Mouse (Mus musculus) midbrain, embryonic 16.5 days (tissue): ENCODE measurements around the gene 4930432K21Rik. TPM values are rescaled to one million over a fixed set of nuclear protein-coding genes. Genes with fewer than 3 reads are reported as not detected.

ENCODE experiments used
- ATAC-seq: fragments of 200-750 bp; cut with Nextera tagmentation; 2 replicates; pipeline ENCODE4 v1.8.0; 2017; ENCODE audit warnings: moderate TSS enrichment
- H3K27ac ChIP-seq: fragments of 300-500 bp; sonication (generic); 2 replicates; pipeline ENCODE4 v1.5.1; 2014; ENCODE audit warnings: mild to moderate bottlenecking, low read length, mixed read lengths
- H3K27me3 ChIP-seq: fragments of 300-500 bp; sonication (generic); 2 replicates; pipeline ENCODE4 v1.6.1; 2014; ENCODE audit warnings: low read depth, low read length, mixed read lengths; ENCODE audit not compliant: control insufficient read depth, insufficient read depth
- H3K36me3 ChIP-seq: fragments of 300-500 bp; sonication (generic); 2 replicates; pipeline ENCODE4 v1.6.1; 2014; ENCODE audit warnings: mild to moderate bottlenecking, low read length, moderate library complexity, mixed read lengths; ENCODE audit not compliant: control insufficient read depth, insufficient read depth
- H3K4me1 ChIP-seq: fragments of 300-500 bp; sonication (generic); 2 replicates; pipeline ENCODE4 v1.6.1; 2014; ENCODE audit warnings: mild to moderate bottlenecking, low read length, mixed read lengths; ENCODE audit not compliant: control insufficient read depth, insufficient read depth
- H3K4me2 ChIP-seq: fragments of 300-500 bp; sonication (generic); 2 replicates; pipeline ENCODE4 v1.6.1; 2014; ENCODE audit warnings: mild to moderate bottlenecking, low read length, mixed read lengths
- H3K4me3 ChIP-seq: fragments of 300-500 bp; sonication (generic); 2 replicates; pipeline ENCODE4 v1.5.1; 2014; ENCODE audit warnings: low read depth, mild to moderate bottlenecking, low read length, moderate library complexity, mixed read lengths
- H3K9ac ChIP-seq: fragments of 300-500 bp; sonication (generic); 2 replicates; pipeline ENCODE4 v1.6.1; 2014; ENCODE audit warnings: low read depth, low read length, mixed read lengths
- H3K9me3 ChIP-seq: fragments of 300-500 bp; sonication (generic); replicated peaks from 2 replicates; pipeline ENCODE4 v1.6.1; 2014; ENCODE audit warnings: mild to moderate bottlenecking, low read length, mixed read lengths; ENCODE audit not compliant: control insufficient read depth, poor library complexity, severe bottlenecking
- WGBS: fragments of 180-500 bp; shearing (Covaris S2); extraction: QIAGEN DNeasy Blood & Tissue Kit; methylation state at CpG from one replicate; pipeline ENCODE4 v1.1.7; 2014; 5-methylcytosine and 5-hydroxymethylcytosine counted together
- polyA plus RNA-seq: library from polyadenylated mRNA; unstranded; fragments of >200 nt; fragmentation: Nextera tagmentation; extraction: Ambion mirVana; gene quantifications from 2 replicates; pipeline ENCODE4 v1.2.1, GENCODE M21; 2015

The 4930432K21Rik gene
- polyA plus RNA-seq, 1 experiment from 2014 or later: 2.5 TPM

DNA sequence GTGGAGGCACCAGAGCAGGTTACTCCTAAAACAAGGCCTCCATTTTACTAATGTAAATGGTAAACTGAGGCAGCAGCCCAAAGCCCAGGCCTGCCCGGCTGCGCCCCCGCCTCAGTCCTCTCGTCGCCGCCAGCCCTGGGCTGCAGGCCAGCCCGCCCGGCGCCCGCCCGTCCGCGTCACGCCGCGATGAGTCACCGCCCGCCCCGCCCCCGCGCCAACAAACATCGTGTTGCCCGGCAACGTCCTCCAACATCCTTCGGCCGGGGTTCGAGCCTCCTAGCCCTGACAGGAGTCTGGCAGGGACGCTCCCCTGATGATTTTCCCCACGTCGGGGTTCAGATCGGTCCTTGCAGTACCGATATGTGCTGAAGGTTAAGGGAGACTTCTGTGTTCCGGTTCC, 44.7 kb downstream of the 4930432K21Rik start:
- peaks cover 5% of the 10 kb centered on the region for H3K27me3 ChIP-seq
- 3% methylated on average over 33 of the region's 33 CpGs for WGBS
- peaks cover 2% of the 10 kb centered on the region; the same call in 1 of the 2 replicates for H3K4me1 ChIP-seq
- H3K9ac ChIP-seq: 0 out of 2 replicates have a peak overlapping the region, but pooled peaks have one; percentile 34
- H3K4me2 ChIP-seq: peak overlapping the region; percentile 43
- no peak for ATAC-seq
- H3K9me3 ChIP-seq: no peaks in the 10 kb centered on the region
- H3K27ac ChIP-seq: no peak overlapping the region; the same call in 1 of the 2 replicates
- no peaks in the 10 kb centered on the region for H3K36me3 ChIP-seq
- H3K4me3 ChIP-seq: peak overlapping the region; percentile 22

DNA sequence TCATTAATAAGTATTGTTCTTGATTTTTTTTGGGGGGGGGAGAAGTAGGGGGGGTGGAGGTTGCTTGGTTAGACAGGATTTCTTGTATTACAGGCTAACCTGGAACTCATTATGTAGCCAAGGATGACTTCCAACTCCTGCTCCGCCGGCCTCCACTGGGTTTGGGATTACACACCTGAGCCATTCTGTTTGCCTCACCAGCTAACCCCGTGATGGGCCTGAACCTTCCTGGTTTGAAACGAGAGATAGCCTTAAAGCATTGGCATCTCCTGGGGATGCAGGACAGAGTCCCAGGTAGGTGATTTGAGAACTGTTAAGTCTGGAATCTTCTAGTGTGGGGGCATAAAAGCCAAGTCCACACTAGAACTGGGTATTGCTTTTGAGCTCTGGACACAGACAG, 45.3 kb downstream of the 4930432K21Rik start:
- no peak overlapping the region for H3K27ac ChIP-seq
- 84% methylated on average over 4 of the region's 4 CpGs for WGBS
- H3K36me3 ChIP-seq: no peaks in the 10 kb centered on the region
- no peak overlapping the region for H3K4me3 ChIP-seq
- ATAC-seq: no peak
- peaks cover 8% of the 10 kb centered on the region for H3K4me1 ChIP-seq
- no peak overlapping the region; the same call in 1 of the 2 replicates for H3K4me2 ChIP-seq
- H3K9me3 ChIP-seq: no peaks in the 10 kb centered on the region
- peaks cover 3% of the 10 kb centered on the region for H3K27me3 ChIP-seq
- no peak overlapping the region for H3K9ac ChIP-seq

- Histone ChIP-seq H3K27ac (no peak overlapping the region), H3K36me3 (no peaks in the 10 kb centered on the region), H3K4me1 (peaks cover 12% of the 10 kb centered on the region), H3K4me2 (no peak overlapping the region), H3K27me3 (peaks cover 3% of the 10 kb centered on the region), H3K9me3 (no peaks in the 10 kb centered on the region), H3K4me3 (no peak overlapping the region), H3K9ac (no peak overlapping the region)
- 76% methylated on average over 5 of the region's 5 CpGs for WGBS
- no peak for ATAC-seq
Measured at GRCm38 (mm10) chr8:84193566-84193965, 45.7 kb downstream of the 4930432K21Rik start.

GRCm38 (mm10) chr8:84194224-84194743, 46.5 kb downstream of the 4930432K21Rik start:
- H3K4me1 ChIP-seq: peaks cover 12% of the 10 kb centered on the region
- no peaks in the 10 kb centered on the region for H3K36me3 ChIP-seq
- WGBS: 68% methylated on average over 3 of the region's 3 CpGs
- H3K9me3 ChIP-seq: no peaks in the 10 kb centered on the region
- no peak overlapping the region for H3K4me2 ChIP-seq
- H3K27ac ChIP-seq: no peak overlapping the region
- peaks cover 3% of the 10 kb centered on the region for H3K27me3 ChIP-seq
- ATAC-seq: no peak
- no peak overlapping the region for H3K9ac ChIP-seq
- no peak overlapping the region for H3K4me3 ChIP-seq

DNA sequence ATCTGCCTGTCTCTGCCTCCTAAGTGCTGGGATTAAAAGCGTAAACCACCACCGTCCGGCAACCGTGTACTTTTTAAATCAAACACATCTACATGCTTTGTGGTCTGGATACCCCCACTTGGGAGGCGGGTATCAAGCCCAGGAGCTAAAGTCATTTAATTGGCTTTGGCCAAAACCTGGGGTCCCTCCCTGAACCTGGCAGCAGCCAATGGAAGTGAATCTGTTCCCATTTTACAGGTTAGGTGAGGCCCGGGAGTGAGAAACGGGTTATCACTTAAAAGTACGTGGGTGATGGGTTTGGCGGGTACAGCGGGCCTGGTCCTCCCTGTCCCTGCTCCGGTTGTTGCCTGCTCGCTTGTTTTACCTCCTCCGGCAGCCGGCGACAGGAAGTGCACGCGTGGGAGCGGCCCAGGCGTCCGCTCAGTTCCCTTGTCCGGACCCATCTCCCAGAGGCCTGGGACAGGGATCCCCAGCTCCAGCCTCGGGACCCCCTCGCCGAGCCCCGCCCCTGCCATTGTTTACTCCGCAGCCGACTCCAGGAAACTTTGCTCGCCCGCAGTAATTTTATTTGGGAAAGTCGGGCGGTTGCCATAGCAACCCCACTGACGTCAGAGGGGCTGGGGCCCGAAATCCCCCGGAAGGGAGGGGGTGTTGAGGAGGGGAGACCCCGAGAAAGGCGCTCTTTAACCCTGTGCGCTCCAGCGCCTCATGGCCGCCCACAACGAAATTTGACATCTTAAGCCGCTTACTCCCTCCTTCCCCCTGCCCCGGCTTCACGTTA, 49.5 kb downstream of the 4930432K21Rik start:
- H3K36me3 ChIP-seq: no peaks in the 10 kb centered on the region
- peak overlapping the region; percentile 47 for H3K4me3 ChIP-seq
- H3K9me3 ChIP-seq: no peaks in the 10 kb centered on the region
- WGBS: 2% methylated on average over 43 of the region's 43 CpGs
- H3K27me3 ChIP-seq: peaks cover 14% of the 10 kb centered on the region
- H3K4me1 ChIP-seq: peaks cover 19% of the 10 kb centered on the region
- peak overlapping the region; percentile 78 for H3K27ac ChIP-seq
- ATAC-seq: peak; percentile 26
- H3K9ac ChIP-seq: peak overlapping the region; percentile 50
- H3K4me2 ChIP-seq: peak overlapping the region; percentile 72

GRCm38 (mm10) chr8:84197922-84198774, 50.3 kb downstream of the 4930432K21Rik start:
- Histone ChIP-seq H3K4me1 (peaks cover 17% of the 10 kb centered on the region), H3K9me3 (no peaks in the 10 kb centered on the region), H3K36me3 (no peaks in the 10 kb centered on the region), H3K27me3 (peaks cover 11% of the 10 kb centered on the region; the same call in 1 of the 2 replicates), H3K9ac (peak overlapping the region; percentile 50), H3K27ac (peak overlapping the region; percentile 78), H3K4me3 (peak overlapping the region; percentile 47), H3K4me2 (peak overlapping the region; percentile 72)
- WGBS: 2% methylated on average over 30 of the region's 30 CpGs
- ATAC-seq: peak; percentile 73

DNA sequence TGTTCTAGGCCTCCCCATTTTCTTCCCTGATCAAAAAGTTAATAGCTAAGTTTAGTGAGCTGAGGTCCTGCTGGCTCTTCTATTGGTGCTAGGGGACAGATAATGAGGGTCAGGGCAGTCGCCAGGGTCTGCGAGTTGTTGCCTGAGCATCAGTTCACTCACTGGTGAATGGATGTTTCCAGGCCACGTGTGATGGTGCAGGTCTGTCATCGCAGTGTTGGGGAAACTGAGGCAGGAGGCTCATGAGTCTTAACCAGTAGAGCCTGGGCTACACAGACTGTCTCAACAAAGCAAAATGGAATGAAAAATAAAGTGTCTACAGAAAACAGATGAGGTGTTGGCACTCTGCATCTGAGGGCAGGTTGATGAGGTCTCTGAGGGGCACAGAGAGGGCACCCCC, 51.0 kb downstream of the 4930432K21Rik start:
- no peaks in the 10 kb centered on the region for H3K9me3 ChIP-seq
- H3K9ac ChIP-seq: 0 out of 2 replicates have a peak overlapping the region, but pooled peaks have one; percentile 17
- peaks cover 11% of the 10 kb centered on the region; the same call in 1 of the 2 replicates for H3K27me3 ChIP-seq
- H3K4me3 ChIP-seq: no peak overlapping the region
- no peak for ATAC-seq
- H3K4me1 ChIP-seq: peaks cover 22% of the 10 kb centered on the region
- peak overlapping the region; percentile 78; the same call in 1 of the 2 replicates for H3K27ac ChIP-seq
- no peaks in the 10 kb centered on the region for H3K36me3 ChIP-seq
- WGBS: 25% methylated on average over 4 of the region's 4 CpGs
- no peak overlapping the region for H3K4me2 ChIP-seq

- ATAC-seq: no peak
- peaks cover 22% of the 10 kb centered on the region for H3K4me1 ChIP-seq
- H3K4me2 ChIP-seq: no peak overlapping the region
- H3K27ac ChIP-seq: no peak overlapping the region
- H3K4me3 ChIP-seq: no peak overlapping the region
- peaks cover 11% of the 10 kb centered on the region; the same call in 1 of the 2 replicates for H3K27me3 ChIP-seq
- no peaks in the 10 kb centered on the region for H3K36me3 ChIP-seq
- 0 out of 2 replicates have a peak overlapping the region, but pooled peaks have one; percentile 17 for H3K9ac ChIP-seq
- 53% methylated on average over 11 of the region's 11 CpGs for WGBS
- no peaks in the 10 kb centered on the region for H3K9me3 ChIP-seq
Measured at GRCm38 (mm10) chr8:84199348-84200125, 51.7 kb downstream of the 4930432K21Rik start.
